Mouse (Mus musculus) inflammation-experienced regulatory T-cells, adult 6 months (primary cell): ENCODE measurements around the gene Matn3. TPM values are rescaled to one million over a fixed set of nuclear protein-coding genes. Genes with fewer than 3 reads are reported as not detected.
"Not testable (repeated sequence)": the region's sequence is repeated elsewhere in the genome, so short reads cannot be mapped to it uniquely, and the experiment has no call there.

Experiments
- ATAC-seq: one replicate; pipeline ENCODE4 v1.8.0; 2017
- polyA plus RNA-seq, 3 experiments: library from polyadenylated mRNA; unstranded; fragments of 100-300 nt; shearing (Covaris generic); gene quantifications; one replicate each; pipeline ENCODE4 v1.2.1; 2017

The Matn3 gene
- polyA plus RNA-seq, 3 experiments from 2014 or later: not detected

DNA sequence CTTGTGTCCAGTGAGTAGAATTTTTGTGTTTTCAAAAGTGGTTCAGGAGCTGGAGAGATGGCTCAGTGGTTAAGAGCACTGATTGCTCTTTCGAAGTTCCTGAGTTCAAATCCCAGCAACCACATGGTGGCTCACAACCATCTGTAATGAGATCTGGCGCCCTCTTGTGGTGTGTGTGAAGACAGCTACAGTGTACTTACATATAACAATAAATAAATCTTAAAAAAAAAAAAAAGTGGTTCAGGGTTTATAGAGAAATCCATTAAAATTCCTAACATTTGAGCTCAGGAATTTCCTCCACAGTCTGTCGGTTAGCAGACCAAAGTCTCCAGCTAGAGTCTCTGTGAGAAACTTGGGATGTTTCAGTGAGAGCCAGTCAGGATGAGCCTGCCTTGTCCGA lies 11.5 kb upstream of the Matn3 start:
- not testable (repeated sequence) for ATAC-seq

DNA sequence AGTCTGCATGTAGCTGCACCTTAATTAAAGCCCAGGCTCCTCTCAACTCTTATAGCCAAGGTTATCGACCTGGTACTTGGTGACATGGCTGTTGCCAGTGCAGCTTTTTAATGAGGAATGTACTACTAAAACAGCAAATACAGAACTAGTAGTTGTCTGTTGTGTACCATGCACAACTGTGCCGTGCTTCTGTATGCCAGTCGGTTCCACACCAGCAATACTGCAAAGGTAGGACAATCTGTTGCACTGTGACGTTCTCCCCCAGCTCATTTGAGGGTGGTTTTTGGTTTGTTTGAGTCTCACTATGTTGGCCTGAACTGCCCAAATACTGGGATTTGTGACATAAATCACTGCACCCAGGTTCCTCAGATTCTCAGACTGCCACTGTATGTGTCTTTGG lies 8.2 kb upstream of the Matn3 start:
- ATAC-seq: no peak

DNA sequence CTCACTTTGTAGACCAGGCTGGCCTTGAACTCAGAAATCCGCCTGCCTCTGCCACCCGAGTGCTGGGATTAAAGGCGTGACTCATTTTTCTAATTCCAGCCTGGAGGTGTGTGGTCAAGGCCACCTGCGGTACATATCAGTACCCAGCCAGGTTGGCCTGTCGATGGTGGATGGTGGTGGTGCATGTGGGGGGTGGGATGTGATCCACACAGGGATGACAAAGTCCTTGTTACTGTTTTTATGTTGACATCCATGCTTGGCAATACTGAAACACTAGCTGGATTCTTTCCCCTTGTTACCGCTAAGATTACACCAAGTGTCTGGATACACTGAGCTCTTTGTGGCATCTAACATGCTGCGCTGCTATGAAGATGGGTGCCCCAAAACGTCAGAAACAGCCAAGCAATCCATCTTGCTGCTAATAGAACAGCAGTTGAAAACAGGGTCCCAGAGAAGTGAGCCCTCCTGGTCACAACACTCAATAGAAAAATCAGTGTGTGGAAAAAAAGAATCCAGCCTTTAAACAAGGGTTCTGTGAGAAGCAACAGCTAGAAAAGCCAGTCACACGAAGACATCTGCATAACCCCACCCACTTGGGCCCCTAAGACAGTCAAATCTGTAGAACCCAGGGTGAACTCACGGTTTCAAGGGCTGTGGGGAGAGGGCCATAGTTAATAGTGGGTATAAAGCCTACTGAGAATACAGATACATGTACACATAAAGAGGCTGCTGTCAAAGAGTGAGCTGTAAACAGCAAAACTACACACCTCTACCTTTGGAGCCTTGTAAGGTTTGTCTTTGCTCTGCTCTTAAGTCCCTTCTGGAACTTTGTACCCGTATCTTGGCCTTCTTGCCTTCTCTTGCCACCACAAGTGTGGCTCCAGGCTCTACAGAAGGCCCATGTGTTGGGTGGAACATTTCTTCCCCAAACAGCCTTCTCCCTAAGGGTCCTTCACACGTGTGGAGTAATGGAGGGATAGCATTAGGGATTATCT lies 7.4 kb upstream of the Matn3 start:
- ATAC-seq: no peak

DNA sequence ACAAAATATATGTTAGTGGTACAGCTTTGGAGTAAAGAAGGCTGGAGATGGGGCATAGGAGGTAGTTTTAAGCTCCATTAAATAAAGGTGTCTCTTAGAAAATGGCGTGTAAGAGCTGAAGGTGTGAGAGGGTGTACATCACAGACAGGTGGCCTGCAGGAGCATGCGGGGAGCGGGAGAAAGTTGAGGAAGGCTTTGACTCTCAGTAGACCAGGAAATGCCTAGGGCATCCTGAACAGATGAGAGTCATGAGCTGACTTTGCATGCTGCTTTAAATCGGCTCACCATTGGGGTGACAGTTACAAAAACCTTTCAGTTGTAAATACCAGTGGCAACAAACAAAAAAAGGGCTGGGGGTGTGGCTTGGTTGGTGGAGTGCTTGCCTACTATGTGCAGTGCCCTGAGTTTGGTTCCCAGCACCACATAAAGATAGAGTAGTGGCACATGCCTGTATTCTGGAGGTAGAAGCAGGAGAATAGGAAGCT lies 6.6 kb upstream of the Matn3 start:
- no peak for ATAC-seq

DNA sequence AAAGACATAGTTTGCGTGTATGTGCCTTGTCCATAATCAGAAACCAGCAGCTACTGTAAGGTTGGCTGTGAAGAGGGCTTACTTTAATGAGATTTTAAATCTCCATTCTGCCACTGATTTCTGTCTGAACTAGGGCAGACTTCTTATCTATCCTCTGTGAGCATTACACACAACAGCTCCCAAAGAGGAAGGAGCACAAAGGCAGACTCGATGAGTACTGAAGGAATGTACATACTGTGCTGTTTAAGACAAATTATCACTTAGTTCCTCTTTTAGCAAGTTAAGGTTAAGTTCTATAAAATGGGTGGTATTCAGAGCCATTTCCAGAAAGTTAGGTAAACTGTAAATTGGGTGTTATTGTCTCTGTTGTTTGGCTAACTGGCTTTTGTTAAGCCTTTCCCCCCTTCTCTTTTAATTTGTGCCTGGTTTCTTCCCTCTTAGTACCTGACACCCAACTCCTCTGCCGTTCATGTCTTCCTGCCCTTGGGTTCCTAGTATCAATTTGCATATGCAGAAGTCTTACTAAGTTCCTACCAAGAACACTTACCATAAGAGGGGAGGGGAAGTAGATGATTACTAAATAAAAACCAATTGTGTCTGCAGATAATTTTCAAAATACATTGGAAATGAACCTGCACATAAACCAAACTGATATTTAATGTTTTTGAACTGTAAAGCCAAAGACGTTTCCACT lies 5.9 kb upstream of the Matn3 start:
- peak; percentile 75 for ATAC-seq

DNA sequence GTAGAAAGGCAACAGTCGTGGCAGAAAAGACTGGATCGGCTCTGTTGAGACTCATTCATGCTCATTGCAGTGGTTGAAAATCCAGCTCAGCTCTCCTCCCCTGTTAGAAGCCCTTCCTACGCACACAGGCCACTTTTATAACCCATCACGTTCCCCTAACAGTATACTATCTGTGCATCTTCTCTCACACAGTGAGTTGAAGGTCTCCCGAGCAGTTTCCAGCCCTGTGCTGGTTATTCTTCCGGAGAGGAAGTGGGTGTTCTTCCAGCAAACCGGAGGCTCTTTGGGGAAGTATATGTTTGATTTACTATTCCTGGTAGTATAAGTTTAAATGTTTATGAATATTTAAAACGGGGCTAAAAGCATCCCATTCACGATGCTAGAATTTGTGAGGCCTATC lies 566 bp upstream of the Matn3 start:
- ATAC-seq: no peak

DNA sequence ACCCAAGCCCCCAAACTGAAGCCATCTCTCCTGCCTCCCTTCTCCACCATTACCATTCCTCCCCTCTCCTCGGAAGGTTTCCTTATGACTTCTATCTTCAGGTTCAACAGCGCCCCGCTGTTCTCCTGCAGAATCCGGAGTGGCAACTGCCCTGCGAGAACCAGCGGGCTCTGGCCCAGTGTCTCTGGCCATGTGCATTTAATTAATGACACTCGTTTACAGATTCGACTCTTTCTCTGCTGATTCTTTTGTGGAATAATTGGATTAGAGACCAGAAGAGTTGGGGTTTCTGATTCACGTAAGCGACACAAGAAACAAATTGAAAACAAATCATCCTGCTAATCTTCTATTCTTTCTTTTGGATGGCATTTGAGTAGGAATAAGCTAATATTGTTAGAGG lies 5.4 kb downstream of the Matn3 start:
- ATAC-seq: no peak

DNA sequence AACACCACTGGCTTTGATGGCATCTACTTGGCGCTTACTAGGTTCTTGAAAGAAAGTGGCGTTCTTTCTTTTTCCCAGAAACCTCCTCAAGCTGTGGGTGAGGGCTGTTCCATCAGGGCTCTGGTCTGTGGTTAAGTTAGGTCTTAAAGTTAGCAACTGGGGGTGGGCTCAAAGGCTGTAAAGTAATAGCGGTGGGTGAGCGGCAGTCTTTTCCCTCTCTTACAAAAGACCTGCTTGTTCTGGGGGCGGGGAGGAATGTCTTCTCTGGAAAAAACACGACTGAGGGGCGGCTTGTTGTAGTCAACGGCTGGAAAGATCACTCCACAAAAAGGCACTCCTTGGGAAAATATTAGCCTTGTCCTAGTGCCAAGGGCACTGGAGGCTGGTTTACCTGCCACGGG lies 6.4 kb downstream of the Matn3 start:
- no peak for ATAC-seq

DNA sequence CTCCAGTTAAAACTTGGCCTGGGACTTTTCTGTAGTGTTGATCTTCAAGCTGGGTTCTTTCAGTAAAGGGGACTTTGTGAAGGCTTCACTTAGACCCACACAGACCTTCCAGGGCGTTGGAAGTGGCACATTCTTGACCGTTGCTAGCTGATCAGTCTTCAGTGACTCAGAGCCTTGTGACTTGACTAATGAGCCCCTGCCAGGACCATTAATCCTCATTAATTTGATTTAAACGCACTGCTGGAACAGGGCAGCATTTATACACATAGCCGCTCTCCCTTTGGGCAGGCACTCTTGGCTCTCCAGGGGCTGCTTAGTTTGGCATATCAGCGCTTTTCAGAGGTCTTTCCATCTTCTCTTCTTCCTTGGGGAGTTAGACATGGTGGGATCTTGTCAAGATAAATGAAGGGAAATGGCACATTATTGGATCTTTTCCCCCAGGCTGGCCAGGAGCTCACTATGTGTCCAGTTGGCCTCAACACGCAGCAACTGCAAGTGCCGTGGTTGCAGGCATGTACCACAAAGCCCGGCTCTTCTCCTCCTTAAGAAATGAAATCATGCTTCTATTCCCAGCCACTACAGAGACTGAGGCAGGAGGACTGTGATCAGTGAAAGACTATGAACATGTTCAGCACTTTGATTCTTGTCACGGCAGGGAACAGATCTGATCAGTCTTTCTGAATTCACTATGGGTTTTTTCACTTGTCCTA lies 14.0 kb downstream of the Matn3 start:
- ATAC-seq: no peak

DNA sequence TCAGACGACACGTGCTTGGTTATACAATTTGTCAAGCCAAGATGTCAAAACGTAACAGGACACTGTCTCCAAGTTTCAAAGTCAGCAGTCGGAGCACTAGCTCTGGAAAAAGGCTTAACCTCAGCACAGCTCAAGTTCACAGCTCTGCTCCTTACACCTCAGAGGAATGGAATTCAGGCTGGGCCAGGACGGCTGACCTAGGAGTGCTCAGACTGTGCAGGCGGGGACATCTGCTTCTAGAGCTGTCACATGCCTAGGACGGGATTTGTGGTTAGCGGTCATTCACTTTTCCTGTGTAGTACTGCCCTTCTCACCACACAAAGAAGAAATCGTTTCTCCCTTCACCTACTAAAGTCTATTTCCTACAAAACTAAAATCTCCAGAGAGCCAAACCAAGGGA lies 22.1 kb downstream of the Matn3 start:
- ATAC-seq: no peak

DNA sequence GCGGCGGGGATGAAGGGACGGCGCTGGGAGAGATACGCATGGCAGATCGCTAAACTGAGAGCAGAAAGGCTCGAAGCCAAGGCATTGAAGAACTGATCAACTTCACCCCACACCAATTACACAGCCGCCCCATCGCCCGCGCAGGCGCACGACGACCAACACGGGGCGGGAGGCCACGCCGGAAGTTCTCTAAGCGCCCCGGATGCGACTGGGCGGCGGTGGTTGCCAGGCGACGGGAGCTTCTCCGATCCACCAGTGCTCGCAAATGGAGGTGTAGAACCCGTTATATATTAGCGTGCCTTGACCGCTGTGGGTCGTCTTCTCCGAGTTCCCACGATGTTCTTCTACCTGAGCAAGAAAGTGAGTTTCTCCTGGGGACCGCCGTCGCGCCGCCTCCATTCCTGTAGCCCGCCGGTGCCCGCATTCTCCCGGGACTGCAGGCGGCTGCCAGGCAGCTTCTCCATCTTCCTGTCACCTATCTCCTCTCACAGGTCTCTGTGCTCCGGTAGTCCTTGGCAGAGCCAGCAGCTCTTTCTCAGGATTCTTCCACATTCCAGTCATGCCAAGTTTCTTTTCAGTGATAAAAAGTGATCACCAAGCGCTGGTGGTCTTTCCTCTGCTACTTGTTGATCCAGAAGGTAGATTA lies 26.2 kb downstream of the Matn3 start, which contains the start of gene Wdr35:
Gene Wdr35 (plus strand): TSS at position 73 of the 646 bp plus-strand sequence.
- peak; percentile 99 for ATAC-seq

DNA sequence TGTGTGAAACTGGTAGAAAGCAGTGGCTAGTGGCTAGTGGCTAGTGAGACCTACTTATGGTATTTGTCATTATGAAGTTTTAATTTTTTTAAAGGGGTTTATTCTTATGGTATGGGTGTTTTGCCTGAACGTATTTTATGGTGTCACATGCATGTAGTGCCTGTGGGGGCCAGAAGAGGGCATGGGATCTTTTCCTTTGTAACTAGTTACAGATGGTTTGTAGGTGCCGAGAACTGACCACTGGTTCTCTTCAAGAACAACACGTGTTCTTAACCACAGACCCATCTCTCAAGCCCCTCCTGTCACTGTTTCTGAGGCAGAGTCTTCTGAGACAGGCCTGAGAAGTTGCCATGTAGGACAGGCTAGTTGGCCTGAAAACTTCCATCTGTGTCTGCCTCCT lies 27.3 kb downstream of the Matn3 start:
- ATAC-seq: no peak

DNA sequence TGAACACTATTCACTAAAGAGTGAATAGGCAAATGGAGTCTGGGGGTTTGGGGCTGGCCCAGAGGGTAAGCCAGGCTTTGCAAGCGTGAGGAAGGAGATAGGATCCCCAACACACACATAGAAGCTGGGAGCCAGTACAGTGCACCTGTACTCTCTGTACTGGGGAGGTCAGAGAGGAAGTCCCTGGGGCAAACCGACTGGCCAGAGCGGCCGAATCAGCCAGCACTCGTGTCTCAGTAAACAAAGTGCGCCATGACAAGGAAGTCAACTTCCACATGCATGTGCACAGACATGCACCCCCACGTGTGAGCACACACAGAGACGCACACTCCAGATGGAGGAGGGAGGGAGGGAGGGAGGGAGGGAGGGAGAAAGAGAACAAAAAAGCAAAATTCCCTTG lies 45.5 kb downstream of the Matn3 start:
- ATAC-seq: no peak

DNA sequence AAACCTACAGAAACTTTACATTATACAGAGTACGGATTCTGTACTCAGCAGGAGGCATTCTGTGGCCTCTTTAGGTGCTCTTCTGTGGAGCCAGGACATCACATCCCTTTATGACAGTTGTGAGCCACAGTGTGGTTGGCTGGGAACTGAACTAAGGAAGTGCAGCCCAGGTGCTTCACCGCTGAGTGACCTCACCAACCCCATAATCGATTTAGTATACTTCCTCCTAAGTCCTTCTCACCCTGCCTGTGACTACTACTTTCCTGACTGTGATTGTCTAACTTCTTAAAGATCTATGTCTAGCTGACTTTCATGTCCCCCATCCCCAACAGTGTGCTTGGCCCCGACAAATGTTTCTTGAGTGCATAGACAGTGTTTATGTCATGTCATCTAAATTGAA lies 50.6 kb downstream of the Matn3 start:
- no peak for ATAC-seq

DNA sequence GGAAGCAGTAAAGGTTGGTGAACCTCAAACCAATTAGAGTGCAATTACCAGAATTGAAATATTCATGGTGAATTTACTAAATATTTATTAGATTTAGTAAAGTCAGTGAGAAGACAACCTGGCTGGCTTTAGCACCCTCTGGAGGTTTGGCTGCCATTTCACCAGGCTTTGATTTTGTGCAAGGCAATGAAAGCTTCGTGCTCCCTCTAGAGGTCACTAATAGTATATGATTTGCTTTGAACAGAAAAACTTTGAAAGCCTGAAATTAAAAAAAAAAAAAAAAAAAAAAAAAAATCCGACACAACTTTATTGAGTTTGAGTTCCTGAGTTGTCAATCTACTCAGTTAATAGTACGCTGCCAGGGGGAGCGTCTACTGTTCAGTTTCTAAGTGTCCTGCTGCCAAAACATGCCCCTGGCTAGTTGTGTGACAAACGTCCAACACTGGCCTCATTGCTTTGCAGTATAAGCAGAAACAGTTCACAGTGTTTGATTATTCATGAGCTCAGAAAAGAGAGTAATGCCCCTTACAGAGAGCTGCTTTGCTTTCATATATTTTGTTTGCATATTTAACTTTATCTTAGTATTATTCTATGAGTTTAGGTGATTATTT lies 54.4 kb downstream of the Matn3 start:
- ATAC-seq: peak; percentile 98

DNA sequence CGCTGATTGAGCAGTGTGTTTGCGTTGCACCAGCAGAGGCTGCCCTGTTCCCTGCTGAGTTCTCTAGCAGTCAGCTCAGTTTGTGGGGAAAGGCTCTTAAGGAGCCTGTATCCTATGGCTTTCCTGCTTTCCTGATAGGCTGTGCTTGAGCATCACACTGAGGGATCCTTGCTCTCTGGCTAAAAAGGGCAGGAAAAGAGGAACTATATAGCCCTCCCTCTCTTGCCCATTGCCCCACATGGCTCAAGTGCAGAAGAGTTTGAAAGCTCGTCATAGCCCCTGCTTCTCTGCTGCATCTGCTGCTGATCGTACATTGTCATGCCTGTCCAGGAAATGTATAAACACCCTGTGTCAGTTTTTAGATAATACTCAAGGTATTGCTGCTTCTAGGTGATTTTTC lies 59.4 kb downstream of the Matn3 start:
- ATAC-seq: no peak

DNA sequence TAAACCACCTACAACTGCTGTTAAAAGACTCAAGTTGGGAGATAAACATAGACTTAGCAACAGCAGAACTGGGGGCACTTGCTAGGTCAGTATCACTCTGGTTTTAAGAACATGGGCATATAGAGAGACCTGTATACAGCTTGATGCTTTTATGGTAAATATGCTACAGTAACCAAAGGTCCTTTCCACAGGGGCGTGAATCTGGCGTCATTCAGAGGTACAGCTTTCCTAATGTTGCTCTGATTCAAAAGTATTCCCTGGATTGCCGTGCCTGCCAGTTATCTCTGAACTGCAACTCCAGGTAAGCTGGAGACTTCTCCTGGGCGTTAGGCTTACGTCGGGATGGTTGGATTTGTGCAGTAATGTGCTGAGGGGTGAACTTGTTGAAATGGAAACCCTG lies 60.1 kb downstream of the Matn3 start:
- no peak for ATAC-seq

DNA sequence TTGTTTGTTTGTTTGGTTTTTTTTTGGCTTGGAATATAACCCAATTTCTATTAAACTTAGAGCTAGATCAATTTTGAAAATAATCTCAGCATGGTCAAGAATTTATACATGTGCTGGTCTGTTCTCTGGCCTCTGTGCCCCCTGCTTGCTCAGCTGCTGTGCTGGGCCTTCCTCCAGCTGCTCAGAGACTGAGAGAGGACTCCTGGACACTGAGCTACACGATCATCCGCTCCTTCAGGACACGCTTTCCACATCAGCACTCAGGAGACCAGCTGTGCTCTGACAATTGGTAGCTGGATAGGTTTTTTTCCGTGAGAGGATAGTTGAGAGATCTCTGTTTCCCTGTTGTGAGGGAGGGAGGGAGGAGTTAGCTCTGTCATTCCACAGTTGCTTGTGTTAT lies 62.6 kb downstream of the Matn3 start:
- ATAC-seq: no peak

DNA sequence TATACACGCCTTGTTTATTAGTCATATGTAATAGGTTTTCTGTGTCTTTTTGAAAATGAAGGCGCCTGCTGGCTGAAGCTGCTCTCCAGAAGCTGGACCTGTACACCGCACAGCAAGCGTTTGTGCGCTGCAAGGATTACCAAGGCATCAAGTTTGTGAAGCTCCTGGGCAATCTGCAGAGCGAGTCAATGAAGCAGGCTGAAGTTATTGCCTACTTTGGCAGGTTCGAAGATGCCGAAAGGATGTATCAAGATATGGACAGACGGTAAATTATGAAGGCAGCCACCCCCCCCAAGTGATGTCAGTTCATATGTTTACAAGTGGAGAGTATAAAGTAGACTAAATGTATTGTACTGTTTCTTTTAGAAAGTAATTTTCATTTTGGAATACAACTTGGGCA lies 68.6 kb downstream of the Matn3 start:
- no peak for ATAC-seq

DNA sequence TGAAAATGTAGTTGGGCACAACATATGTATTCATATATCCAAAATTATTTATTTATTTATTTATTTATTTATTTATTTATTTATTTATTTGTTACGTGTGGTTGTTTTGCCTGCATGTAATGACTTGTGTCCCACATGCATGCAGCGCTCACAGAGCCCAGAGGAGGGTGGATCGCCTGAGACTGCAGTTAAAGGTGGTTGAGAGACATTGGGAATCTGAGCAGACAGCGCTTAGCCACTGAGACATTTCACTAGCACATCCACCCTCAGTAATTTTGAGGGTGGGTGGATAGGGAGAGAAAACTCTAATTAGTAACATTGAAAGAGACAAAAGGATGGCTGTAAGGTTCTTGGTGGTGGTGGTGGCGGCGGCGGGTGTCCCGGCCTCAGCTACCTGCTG lies 72.7 kb downstream of the Matn3 start:
- ATAC-seq: no peak

DNA sequence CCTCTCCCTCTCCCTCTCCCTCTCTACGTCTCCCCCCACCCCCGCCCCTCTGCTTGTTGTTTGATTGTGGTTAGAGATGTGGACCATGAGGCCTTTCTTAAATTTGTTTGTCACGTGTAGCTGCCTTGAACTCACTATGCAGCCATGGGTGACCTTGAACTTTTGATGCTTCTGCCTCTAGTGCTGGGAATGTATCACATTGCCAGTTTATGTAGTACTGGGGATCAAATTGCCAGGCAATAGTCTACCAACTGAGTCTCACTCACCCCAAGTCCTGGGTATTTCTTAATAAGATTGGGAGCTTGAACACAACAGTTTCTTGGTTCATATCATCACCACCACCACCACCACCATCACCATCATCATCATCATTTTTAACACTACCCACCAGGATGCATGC lies 73.3 kb downstream of the Matn3 start:
- no peak for ATAC-seq
